Mouse (Mus musculus) embryonic facial prominence, embryonic 11.5 days (tissue): ENCODE results near the gene Katnb1. TPM values are rescaled to one million over a fixed set of nuclear protein-coding genes. Genes with fewer than 3 reads are reported as not detected.

Experiments used
- ATAC-seq: fragments of 200-750 bp; cut with Nextera tagmentation; replicated peaks from 2 replicates; pipeline ENCODE4 v1.8.0; 2017; ENCODE audit warnings: low read depth; ENCODE audit not compliant: insufficient number of reproducible peaks, low FRiP score, low TSS enrichment
- DNase-seq: peaks from one replicate; pipeline ENCODE4 v3.0.0-alpha.2; 2015; ENCODE audit warnings: low spot score
- H3K27ac ChIP-seq: fragments of 300-500 bp; sonication (generic); replicated peaks from 2 replicates; pipeline ENCODE4 v1.5.1; 2014; ENCODE audit warnings: mild to moderate bottlenecking, low read depth, low read length, control low read depth
- H3K27me3 ChIP-seq: fragments of 300-500 bp; sonication (generic); 2 replicates; pipeline ENCODE4 v1.6.1; 2014; ENCODE audit warnings: mild to moderate bottlenecking, low read length, moderate library complexity, mixed read lengths; ENCODE audit not compliant: control insufficient read depth, insufficient read depth
- H3K36me3 ChIP-seq: fragments of 300-500 bp; sonication (generic); replicated peaks from 2 replicates; pipeline ENCODE4 v1.6.1; 2014; ENCODE audit warnings: low read depth, mild to moderate bottlenecking, low read length, moderate library complexity, mixed read lengths; ENCODE audit not compliant: control insufficient read depth, insufficient read depth
- H3K4me1 ChIP-seq: fragments of 300-500 bp; sonication (generic); 2 replicates; pipeline ENCODE4 v1.6.1; 2014; ENCODE audit warnings: low read length, mixed read lengths; ENCODE audit not compliant: control insufficient read depth, insufficient read depth
- H3K4me2 ChIP-seq: fragments of 300-500 bp; sonication (generic); 2 replicates; pipeline ENCODE4 v1.6.1; 2014; ENCODE audit warnings: low read depth, mild to moderate bottlenecking, control low read depth, low read length, moderate library complexity
- H3K4me3 ChIP-seq: fragments of 300-500 bp; sonication (generic); 2 replicates; pipeline ENCODE4 v1.5.1; 2014; ENCODE audit warnings: low read depth, low read length, control low read depth
- H3K9ac ChIP-seq: fragments of 300-500 bp; sonication (generic); replicated peaks from 2 replicates; pipeline ENCODE4 v1.6.1; 2014; ENCODE audit warnings: mild to moderate bottlenecking, control low read depth, low read length
- H3K9me3 ChIP-seq: fragments of 300-500 bp; sonication (generic); replicated peaks from 2 replicates; pipeline ENCODE4 v1.6.1; 2016; ENCODE audit warnings: mild to moderate bottlenecking, low read length, inconsistent platforms, mixed read lengths; ENCODE audit not compliant: control insufficient read depth
- WGBS: fragments of 180-500 bp; shearing (Covaris S2); extraction: QIAGEN DNeasy Blood & Tissue Kit; methylation state at CpG from one replicate; pipeline ENCODE4 v1.1.7; 2014; 5-methylcytosine and 5-hydroxymethylcytosine counted together
- polyA plus RNA-seq: library from polyadenylated mRNA; unstranded; fragments of >200 nt; fragmentation: Nextera tagmentation; extraction: Ambion mirVana; gene quantifications from 2 replicates; pipeline ENCODE4 v1.2.1, GENCODE M21; 2014

Gene Katnb1
- polyA plus RNA-seq, 1 experiment from 2014 or later = 21.6 TPM

- Histone ChIP-seq H3K9me3 (no peaks in the 10 kb centered on the region), H3K4me3 (no peak overlapping the region), H3K27ac (no peak overlapping the region), H3K4me2 (no peak overlapping the region), H3K9ac (no peak overlapping the region), H3K4me1 (no peaks in the 10 kb centered on the region), H3K27me3 (no peaks in the 10 kb centered on the region), H3K36me3 (no peaks in the 10 kb centered on the region)
- WGBS = 83% methylated on average over 17 of the region's 17 CpGs
- DNase-seq (no peak), ATAC-seq (no peak)
Observed at GRCm38 (mm10) chr8:95076151-95076550, 4.8 kb upstream of the Katnb1 start.

GRCm38 (mm10) chr8:95078055-95078454 is 2.9 kb upstream of the Katnb1 start:
- H3K4me1 ChIP-seq = no peaks in the 10 kb centered on the region
- no peak overlapping the region for H3K27ac ChIP-seq
- DNase-seq (no peak), ATAC-seq (no peak)
- H3K4me2 ChIP-seq = no peak overlapping the region
- H3K36me3 ChIP-seq = no peaks in the 10 kb centered on the region
- H3K4me3 ChIP-seq = no peak overlapping the region
- no peak overlapping the region for H3K9ac ChIP-seq
- 81% methylated on average over 3 of the region's 3 CpGs for WGBS
- no peaks in the 10 kb centered on the region for H3K9me3 ChIP-seq
- H3K27me3 ChIP-seq = no peaks in the 10 kb centered on the region

- no peak overlapping the region for H3K4me3 ChIP-seq
- no peak overlapping the region for H3K4me2 ChIP-seq
- ATAC-seq = no peak
- H3K9me3 ChIP-seq = no peaks in the 10 kb centered on the region
- H3K36me3 ChIP-seq = no peaks in the 10 kb centered on the region
- no peaks in the 10 kb centered on the region for H3K27me3 ChIP-seq
- 82% methylated on average over 4 of the region's 4 CpGs for WGBS
- no peak for DNase-seq
- no peaks in the 10 kb centered on the region for H3K4me1 ChIP-seq
- no peak overlapping the region for H3K9ac ChIP-seq
- H3K27ac ChIP-seq = no peak overlapping the region
Observed at GRCm38 (mm10) chr8:95079305-95079704, 1.7 kb upstream of the Katnb1 start.

GRCm38 (mm10) chr8:95081650-95082049 is 664 bp downstream of the Katnb1 start:
- Histone ChIP-seq H3K4me3 (peak overlapping the region; percentile 66), H3K4me2 (peak overlapping the region; percentile 37), H3K36me3 (no peaks in the 10 kb centered on the region), H3K27ac (no peak overlapping the region), H3K4me1 (no peaks in the 10 kb centered on the region), H3K27me3 (no peaks in the 10 kb centered on the region), H3K9me3 (no peaks in the 10 kb centered on the region), H3K9ac (peak overlapping the region; percentile 74)
- no peak for ATAC-seq
- DNase-seq = peak; percentile 8
- 7% methylated on average over 11 of the region's 11 CpGs for whole genome bisulfite sequencing

- Histone ChIP-seq H3K36me3 (peaks cover 4% of the 10 kb centered on the region), H3K27ac (no peak overlapping the region), H3K9me3 (no peaks in the 10 kb centered on the region), H3K9ac (no peak overlapping the region), H3K4me1 (no peaks in the 10 kb centered on the region), H3K27me3 (no peaks in the 10 kb centered on the region), H3K4me3 (no peak overlapping the region), H3K4me2 (no peak overlapping the region)
- no peak for ATAC-seq
- no peak for DNase-seq
- WGBS = 89% methylated on average over 4 of the region's 4 CpGs
Observed at GRCm38 (mm10) chr8:95084261-95084660, 3.3 kb downstream of the Katnb1 start.

GRCm38 (mm10) chr8:95084744-95085431 is 3.9 kb downstream of the Katnb1 start:
- no peak overlapping the region; the same call in 1 of the 2 replicates for H3K4me2 ChIP-seq
- peaks cover 4% of the 10 kb centered on the region for H3K36me3 ChIP-seq
- no peaks in the 10 kb centered on the region for H3K27me3 ChIP-seq
- no peak overlapping the region for H3K9ac ChIP-seq
- H3K4me3 ChIP-seq = no peak overlapping the region
- H3K27ac ChIP-seq = no peak overlapping the region
- WGBS = 83% methylated on average over 10 of the region's 10 CpGs
- no peaks in the 10 kb centered on the region for H3K9me3 ChIP-seq
- ATAC-seq (no peak), DNase-seq (no peak)
- no peaks in the 10 kb centered on the region for H3K4me1 ChIP-seq

- no peak overlapping the region for H3K9ac ChIP-seq
- no peaks in the 10 kb centered on the region for H3K9me3 ChIP-seq
- H3K36me3 ChIP-seq = peaks cover 4% of the 10 kb centered on the region
- WGBS = 85% methylated on average over 7 of the region's 7 CpGs
- no peak overlapping the region for H3K4me3 ChIP-seq
- ATAC-seq (no peak), DNase-seq (no peak)
- H3K27ac ChIP-seq = no peak overlapping the region
- H3K4me2 ChIP-seq = no peak overlapping the region; the same call in 1 of the 2 replicates
- no peaks in the 10 kb centered on the region for H3K27me3 ChIP-seq
- no peaks in the 10 kb centered on the region for H3K4me1 ChIP-seq
Observed at GRCm38 (mm10) chr8:95085432-95086141, 4.6 kb downstream of the Katnb1 start.

- Histone ChIP-seq H3K27ac (no peak overlapping the region), H3K9me3 (no peaks in the 10 kb centered on the region), H3K9ac (no peak overlapping the region), H3K4me1 (no peaks in the 10 kb centered on the region), H3K4me2 (no peak overlapping the region), H3K36me3 (peaks cover 4% of the 10 kb centered on the region), H3K4me3 (no peak overlapping the region), H3K27me3 (no peaks in the 10 kb centered on the region)
- 93% methylated on average over 4 of the region's 4 CpGs for WGBS
- DNase-seq (no peak), ATAC-seq (no peak)
Observed at GRCm38 (mm10) chr8:95093574-95093973, 12.6 kb downstream of the Katnb1 start.
